Mouse (Mus musculus) cerebellum, adult 9-11 months (tissue): ENCODE measurements around the gene Tcp10b.
A peak's percentile ranks its signal among the peaks of the same experiment; 100 is the strongest.
"Not testable (repeated sequence)": the region's sequence is repeated elsewhere in the genome, so short reads cannot be mapped to it uniquely, and the experiment has no call there.

Experiments
- DNase-seq: peaks from one replicate; pipeline ENCODE4 v3.0.0; 2022

The Tcp10b gene

DNA sequence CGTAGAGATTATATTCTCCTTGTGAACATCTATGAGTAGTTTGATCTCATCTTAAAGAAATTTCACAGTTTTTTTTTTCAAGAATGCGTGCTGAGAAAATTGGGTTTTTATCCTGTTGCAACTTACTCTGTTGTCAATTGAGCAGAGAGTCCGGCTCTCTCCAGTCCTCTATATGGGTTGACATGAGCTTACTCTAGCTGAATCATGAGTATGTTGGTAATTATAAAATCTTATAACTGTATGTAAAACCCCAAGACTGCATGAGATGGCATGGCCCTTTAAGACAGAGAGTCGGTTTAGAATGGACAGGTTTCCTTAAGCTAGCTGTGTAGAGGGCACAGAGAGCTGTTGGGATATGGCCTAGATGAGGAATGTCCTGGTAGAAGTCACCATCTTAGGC is at the start of gene Tcp10b:
Tcp10b (plus strand) TSS at position 301 of the 400 bp plus-strand sequence.
- not testable (repeated sequence) for DNase-seq

DNA sequence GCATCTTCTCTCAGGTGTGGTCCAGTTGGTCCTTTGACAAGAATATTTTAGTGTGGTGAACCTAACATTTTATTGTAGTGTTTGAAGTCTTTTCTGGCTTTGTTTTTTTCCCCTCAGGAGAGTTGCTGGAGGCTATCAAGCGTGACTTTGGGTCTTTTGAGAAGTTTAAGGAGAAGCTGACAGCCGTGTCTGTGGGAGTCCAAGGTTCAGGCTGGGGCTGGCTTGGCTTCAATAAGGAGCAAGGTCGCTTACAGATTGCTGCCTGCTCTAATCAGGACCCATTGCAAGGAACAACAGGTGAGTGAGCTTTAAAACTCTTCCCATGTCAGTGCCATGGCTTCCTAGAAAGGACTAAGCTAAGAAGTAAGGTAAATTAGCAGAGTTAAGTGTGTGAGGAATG is 47.6 kb upstream of the Tcp10b start:
- no peak for DNase-seq

DNA sequence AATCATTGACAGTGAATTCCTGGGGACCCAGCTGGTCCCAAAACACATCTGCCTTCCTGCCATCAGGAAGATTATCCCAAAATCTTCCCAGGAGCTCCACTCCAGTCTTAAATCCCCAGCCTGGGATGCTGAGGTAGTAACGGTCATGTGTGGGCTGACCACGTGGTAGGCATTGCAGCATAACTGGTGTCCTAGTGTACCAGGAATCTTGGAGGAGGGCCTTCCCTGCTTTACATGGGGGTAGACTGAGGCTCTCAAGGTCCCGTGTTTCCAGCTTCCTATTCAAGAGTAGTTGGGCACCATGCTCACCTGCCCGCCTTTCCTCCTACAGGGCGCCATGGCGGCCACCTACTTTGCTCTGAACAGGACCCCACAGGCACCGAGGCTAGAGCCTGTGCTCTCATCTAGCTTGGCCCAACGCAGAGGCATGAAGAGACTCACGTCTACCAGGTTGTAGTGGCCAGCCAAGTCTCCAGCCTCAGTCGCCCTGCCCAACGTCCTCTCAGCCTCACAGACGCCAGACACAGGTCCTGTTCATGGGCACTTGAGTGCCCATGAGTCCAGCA is 24.2 kb upstream of the Tcp10b start:
- not testable (repeated sequence) for DNase-seq

DNA sequence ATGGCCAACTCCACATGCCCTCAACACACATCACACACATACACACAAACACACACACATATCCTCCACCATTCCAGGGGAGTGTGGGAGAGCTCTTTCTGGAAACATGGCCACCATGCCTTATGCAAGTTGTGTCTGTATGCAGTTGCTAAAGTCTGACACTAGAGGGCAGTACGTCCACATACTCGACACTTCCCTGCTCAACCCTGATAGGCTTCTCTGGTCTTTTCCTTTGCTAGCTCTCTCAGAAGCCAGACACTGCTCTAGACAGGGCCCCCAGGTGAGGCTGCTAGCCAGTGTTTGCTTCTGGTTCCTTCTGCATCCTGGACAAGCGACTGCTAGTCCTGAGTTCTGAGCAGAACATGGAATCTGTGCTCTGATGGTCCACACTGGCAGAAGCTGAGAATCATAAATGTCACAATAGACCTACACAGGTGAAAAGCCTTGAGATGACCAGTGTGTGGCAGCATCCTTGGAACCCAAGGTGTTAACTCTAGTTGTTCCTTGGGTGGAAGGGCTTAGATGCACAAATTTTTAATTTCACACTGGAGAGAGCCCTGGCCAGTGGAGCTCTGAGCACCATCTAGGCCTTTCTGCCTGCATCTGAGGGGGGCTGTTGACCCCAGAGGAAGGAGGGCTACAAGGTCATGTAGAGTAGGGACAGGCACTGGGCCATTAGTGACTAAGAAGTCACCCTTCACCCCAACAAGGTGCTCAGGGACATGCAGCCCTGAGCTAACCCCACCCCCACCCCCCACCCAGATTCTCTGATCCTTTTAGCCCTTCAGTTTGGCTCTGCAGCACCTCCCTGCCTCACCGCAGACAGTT is 16.8 kb upstream of the Tcp10b start:
- peak; percentile 25 for DNase-seq

DNA sequence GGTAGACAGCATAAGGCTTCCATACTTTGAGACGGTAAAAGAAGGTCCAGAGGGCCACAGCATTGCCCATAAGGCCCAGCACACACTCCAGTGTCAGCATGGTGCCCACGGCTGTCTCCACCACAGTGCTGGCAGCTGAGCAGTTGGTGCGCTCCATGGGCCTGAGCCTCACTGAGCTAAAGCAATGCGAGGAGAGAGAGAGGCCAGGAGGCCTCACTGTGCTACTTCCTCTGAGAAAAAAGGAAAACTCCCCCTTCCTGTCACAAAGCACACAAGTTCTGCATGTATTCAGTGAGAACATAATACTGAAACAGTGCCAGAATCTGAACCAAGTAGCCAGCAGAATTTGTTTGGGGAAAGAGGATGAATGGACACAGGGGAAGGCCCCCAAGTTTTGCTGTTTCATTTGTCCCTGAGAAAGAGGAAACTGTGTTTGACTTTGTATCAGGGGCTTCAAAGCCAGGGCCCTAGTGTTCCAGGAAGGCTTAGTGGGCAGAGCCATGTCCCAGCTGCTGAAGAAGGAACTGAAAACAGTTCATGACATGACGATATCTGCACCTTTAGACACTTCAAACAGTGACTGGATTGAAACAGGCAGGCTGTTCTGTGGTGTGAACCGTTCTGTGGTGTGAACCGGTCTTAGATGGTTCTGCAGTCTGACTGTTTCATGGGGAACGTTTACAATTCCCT is 8.6 kb upstream of the Tcp10b start, which contains the start of gene Gpr31b:
Gpr31b (minus strand) TSS at position 173 of the 690 bp plus-strand sequence.
- DNase-seq, result not testable (repeated sequence)

DNA sequence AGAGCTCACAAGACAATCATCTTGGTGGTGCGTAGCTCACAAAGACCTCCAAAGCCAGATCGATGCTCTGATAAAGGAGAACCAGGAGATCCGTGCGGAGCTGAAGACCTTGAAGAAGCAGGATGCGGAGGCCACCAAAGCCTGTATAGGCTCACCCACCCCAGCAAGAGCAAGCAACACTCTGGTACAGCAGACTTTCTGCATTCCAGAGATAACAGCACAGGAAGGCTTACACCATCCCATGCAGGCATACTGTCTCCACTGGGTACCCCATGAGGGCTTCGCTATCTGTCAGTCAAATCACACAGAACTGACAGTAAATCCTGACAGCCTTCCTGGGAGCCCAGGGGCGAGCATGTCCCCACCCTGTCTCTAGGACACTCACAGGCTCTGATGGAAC is 2.0 kb downstream of the Tcp10b start:
- not testable (repeated sequence) for DNase-seq

DNA sequence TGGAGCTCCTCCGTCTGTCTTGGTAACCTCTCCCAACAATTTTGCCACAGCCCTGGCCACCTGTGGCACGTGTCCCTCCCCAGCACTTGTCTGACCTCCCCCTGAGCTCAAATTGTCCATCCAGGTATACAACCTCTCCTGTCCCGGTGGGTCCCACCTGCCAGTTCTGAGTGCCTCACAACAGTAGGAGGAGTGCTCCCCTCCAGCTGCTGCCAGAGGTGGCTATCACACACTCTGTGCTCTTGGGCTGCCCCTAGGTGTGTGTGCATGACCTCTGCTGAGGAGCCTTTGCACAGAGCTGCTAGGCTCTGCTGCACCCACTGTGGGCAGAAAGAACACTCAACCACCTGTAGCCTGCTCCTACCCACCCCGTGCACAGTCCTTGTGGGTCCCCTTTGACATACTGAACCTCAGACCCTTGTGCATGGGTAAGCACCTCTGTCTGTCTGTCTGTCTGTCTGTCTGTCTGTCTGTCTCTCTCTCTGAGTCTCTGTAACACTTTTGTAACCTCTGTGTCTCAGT is 7.0 kb downstream of the Tcp10b start:
- DNase-seq, result not testable (repeated sequence)

DNA sequence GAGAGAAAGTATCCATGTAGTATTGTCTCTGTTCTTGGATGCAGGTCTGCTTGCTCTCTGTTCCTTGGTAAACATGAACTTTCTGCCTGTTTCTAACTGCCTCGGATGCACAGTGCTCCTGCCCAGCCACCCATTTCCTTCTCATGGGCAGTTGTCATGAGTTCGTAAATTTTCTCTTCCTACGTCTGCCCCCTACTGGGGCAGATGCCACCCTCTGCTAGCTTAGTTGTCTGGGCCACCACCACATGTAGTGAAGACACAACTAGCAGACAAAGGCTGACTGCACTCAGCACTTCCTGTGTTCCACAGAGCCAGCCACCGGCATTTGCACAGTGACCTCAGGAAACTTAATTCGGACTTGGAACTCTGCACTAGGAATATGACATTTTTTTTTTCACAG is 8.3 kb downstream of the Tcp10b start:
- not testable (repeated sequence) for DNase-seq

DNA sequence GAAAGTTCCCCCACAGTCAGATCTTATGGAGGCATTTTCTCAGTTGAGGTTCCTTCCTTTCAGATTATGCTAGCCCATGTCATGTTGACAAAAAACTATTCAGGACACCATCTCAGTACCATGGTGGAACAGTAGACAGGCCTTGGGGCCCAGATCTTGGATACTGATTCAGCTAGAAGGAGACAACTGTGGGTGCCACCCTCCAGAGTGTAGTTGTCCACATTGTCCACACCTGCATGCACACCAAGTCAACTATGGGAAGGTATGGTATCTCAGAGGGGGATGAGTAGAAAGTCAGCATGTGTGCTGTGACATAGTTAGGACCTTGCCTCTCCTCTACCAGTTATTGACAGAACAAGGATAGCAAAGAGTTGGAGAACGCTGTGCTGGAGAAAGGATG is 30.6 kb downstream of the Tcp10b start:
- DNase-seq, result not testable (repeated sequence)

DNA sequence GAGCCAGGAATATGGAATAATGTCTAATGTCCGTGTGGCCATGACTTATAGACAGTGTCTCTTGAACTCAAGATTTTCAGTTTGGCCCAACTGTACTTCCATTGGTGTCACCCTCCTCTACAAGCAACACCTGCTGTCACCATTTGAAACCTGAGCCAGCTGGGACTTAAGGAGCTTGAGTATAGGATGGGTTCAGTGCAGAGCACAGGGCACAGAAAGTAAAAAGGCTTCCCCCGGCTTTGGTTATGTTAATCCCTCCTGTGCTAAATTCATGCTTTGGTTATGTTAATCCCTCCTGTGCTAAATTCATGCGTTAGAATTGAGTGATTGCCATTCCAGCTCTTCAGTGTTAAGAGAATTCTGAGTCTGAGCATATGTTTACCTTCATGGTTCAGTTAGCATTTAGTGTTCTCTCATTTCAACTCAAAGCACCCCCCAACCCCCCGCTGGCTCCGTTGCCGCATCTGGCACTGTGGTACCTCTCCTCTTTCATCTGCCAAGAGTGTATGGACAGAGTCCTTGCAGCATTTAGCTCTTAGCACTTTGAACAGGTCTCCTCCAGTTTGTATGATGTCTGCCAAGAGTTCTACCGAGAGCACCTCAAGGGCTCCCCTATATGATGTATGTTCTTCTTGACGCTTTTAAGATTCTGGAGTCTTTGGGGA is 31.3 kb downstream of the Tcp10b start:
- DNase-seq, result not testable (repeated sequence)

DNA sequence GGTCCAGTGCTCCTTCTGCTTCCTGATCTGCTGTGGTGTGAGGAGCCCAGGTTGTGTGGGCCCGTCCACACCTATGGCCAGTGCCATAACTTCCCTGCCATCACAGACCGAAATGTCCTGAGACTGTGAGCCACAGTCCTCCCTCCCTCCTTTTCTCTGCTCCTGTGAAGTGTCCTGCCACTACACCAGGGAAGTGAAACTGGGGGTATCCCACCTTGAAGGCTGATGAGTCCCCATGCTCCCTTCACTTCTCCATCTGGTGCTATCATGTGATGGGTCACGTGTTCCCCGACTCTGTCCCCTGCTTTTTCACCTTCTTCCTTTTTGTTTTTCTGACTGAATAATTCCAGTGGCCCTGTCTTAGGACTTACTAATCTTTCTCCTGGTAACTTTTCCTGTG is 32.1 kb downstream of the Tcp10b start:
- DNase-seq, result not testable (repeated sequence)

DNA sequence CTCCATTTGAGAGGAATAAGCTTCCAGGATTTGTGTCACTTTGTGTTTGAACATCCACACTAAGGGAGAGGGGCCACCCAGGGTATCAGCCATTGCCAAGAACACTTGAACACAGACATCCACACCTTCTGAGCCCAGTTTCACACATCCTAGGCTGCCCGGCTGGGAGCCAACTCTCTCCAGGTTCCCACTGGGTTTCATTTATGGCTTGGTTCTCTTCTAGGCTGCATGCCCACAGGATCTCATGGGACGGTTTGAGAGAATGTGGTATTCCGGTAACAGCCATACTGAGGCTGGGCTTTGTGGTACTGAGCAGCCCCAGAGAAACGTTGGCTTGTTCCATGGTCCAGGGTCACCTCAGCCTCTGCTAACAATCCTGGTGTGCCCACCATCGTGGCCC is 45.7 kb downstream of the Tcp10b start:
- peak; percentile 14 for DNase-seq

DNA sequence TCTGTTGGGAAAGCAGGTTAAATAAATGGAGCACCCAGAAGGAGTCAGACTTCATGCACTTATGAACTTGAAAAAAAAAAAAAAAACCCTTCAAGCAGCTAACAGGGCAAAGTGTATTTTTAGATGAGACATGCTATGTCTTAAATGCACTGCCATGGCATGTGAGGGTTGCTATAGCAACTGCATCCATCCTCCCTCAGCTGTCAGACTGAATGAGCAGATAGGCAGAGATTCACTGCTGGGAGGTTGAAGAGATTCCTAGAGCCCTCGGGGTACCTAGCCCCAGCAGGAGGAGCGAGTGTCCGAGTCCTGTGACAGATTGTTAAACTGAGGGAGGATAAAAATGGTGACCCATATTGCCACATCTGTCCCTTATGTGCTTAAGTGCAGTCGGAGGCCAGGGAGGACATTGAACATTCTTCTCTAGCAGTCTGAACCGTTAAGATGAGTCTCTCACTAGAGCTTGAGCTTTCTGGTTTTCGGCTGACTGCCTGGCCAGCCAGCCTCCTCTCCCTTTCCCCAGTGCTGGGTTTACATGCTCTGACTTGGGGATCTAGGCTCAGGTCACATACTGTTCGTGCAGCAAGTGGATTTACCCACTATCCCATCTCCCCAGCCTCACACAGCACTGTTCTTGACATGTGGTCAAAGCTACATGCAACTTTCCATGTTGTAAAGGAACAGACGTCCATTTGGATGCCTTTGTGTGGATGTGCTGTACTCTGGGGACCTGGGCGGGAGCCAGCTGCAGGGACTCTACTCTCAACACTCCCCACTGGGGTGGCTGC is 51.8 kb downstream of the Tcp10b start:
- DNase-seq, result not testable (repeated sequence)

DNA sequence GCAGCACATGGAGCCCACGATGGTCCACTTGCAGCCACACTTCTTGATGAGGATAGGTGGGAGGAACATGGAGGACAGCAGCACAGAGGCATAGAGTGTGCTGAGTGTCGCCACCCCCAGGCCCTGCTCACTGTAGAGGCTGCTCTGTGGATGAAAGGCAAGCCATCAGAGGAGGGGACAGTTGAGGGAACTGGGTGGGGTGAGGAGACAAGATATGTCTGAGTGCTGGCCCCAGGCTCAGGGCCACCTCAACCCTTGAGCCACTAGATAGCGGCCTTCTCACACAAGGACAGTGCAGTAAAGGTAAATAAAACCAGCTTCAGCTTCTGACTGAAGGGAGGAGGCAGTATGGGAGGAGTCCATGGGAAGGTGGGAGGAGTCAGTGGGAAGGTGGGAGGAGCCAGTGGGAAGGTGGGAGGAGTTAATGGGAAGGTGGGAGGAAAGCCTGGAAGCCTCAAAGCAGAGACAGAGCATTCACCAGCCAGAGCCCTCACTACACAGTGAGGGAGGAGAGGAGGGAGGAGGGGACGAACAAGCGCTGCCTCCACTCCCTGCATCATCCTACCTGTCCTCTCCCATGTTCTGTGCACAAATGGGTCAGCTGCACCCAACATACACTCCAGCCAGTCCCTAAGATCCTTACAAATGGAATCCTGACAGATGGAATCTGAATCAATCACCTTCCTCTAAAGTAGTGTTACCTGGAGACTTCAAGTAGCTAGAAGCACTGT is 62.6 kb downstream of the Tcp10b start:
- DNase-seq, result not testable (repeated sequence)

DNA sequence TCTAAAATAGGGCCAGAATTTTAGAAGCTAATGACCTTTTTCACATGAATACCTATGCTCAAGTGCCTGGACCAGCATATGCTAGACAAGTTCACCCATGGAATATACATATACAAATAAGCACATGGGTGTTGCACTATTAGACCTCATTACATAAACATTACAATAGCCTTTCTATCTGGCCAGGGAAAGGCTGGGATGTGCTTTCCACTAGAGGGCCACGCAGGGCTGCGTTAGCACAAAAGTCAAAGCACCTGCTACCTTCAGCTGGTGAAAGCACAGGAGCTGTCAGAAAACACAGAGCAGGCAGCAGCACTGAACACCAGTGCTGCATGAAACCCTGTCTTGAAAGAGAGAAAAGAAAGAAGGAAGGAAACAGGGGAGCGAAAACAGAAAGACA is 63.3 kb downstream of the Tcp10b start:
- not testable (repeated sequence) for DNase-seq

DNA sequence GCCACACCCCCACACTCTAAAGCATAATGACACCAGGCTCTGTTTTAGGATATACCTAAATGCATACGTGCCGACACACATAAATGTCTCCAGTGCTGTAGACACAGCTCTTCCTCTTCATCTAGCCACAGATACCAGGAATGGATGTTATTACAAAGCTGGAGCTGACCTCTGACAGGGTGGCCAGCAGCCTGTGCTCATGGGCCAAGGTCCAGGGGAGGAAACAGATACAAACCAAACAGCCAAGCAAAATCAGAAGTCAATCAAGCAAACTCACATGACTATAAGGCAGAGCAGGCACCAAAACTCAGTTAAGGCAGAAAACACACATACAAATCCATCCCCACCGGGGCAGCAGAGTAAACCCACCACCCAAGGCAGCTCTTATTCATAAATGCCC is 68.4 kb downstream of the Tcp10b start:
- not testable (repeated sequence) for DNase-seq

DNA sequence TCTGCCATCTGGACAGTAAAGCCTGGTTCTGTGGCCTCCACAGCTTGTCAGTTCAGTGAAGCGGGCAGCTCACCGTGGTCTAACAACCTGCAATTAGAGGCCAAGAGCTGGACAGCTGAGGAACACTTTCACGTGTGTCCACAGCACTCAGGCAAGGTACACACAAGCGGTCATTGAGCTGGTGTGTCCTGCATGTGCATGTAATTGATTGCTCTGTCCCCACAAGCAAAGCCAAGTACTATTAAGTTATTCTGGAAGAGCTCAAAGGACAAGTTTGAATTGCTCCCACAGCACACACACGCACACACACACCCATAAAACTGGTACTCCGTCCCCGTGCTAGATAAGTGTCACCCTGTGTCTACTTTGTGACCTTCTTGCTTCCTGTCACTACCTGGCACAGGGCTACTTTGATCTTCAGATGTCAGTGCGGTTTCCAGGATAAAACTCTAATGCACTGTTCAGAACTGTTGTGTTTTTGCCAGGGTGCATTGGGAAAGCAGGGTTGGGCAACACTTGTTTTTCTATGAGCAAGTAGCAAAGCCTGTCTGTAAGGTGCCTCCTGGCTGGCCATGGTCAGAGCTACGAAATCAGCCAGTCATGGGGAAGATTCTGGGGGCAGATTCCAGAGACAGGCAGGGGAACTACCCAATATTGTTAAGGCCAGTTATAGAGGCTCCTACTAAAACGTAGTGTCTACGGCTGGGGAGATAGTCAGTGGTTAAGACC is 69.0 kb downstream of the Tcp10b start:
- not testable (repeated sequence) for DNase-seq

DNA sequence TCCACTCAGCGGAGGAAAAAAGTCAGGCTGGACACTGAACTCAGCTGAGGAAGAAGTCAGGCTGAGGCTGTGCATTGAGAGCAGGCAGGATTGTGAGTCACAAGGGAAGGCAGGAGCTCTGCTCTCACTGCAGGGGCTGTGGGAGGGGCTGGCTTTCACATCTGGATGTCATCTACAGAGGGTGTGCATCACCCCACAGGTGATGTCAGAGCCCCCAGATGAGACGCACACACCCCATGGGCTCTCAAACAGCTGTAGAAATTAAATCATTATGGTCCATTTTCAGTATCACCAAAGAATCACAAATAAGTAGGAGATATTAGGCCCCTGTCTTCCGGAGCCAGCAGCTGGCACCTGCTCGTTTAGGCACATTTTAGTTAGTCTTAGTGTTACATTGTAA is 70.8 kb downstream of the Tcp10b start, which contains the start of gene Unc93a:
Unc93a (minus strand) TSS at position 101 of the 400 bp plus-strand sequence.
- DNase-seq, result not testable (repeated sequence)
